Mouse (Mus musculus) embryo, embryonic 11 days (tissue): ENCODE measurements around the gene Bmp4.

Source experiments
- DNase-seq: peaks from one replicate; pipeline ENCODE4 v3.0.0-alpha.2; 2015

Bmp4 gene

DNA sequence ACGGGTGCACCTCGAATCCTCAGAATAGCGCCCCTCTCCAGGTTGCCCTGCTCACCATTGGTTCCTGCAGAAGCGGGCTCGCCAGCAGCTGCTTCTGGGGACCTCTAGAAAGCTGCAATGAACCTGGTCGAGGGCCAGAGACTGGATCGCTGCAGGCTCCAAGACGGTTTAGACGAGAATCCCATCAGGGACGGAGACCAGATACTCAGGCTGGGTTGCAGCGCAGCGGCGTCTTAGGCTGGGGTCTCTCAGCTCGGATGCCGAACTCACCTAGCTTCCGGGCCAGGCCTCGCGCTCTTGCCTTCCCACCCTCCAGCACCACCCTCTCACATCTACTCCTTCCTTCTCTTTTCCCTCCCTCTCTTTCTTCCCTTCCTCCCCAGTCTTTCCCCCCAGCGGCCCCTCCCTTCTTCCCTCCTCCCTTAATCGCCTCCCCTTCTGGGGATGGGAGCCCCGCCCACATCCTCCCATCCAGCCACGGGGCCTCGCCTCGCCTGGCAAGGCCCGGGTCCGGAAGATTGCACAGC, at the start of gene Bmp4:
TSS of gene Bmp4 (minus strand) at position 421 of the 527 bp plus-strand sequence.
- peak; percentile 84 for DNase-seq

DNA sequence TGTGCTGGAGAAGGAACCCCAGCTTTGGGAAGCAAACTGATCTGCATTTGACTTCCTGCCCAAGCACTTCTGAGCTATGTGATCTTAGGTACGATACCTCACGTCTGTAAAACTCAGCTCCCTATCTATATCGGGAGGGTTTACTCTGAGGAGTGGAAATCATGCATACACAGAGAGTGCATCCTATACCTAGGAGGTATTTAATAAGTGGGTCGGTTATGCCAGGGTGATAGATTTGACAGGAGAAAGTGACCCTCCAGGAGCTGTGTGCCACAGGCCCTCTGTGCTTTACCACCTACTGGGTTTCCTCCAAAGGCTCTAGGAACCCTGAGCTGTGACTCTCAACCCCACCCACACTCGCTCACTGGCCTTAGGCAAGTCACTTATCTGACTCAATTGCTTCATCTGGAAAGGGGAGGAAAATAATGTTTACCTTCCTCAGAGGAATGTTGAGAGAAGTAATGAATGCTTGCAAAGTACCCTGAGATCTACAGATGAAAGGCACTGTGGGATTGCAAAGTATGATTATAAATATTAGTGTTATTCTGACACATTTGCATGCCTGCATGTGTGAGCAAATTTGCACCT, 49.1 kb upstream of the Bmp4 start:
- no peak for DNase-seq

DNA sequence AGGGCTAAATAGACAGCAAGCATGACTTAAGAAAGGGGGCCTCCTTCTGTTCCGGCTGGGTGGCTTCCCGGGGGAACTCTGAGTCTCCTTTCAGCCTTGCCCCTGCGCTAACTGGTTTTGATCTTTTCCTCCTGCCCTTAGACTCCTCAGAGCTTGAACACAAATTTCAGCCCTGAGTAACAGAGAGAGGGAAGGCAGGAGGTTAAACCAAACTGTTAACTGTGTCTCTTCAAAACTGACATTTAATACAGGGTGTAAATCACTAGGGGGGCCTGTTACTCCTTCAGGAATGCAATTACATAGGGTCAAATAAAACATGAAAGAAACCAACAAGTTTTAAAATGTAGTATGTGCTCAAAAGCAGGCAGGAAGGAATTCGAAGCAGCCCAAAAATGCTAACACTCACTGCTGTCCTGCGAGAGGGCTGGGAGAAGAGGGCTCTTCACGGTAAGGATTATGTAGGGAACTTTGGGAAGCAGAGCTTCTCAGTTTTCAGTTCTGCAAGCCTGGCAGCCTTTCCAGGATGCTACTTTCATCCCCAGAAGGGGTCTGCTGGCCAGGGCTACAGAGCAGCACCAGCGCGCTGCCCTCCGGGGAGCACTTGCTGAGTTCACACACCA, 46.1 kb upstream of the Bmp4 start:
- DNase-seq: peak; percentile 51

DNA sequence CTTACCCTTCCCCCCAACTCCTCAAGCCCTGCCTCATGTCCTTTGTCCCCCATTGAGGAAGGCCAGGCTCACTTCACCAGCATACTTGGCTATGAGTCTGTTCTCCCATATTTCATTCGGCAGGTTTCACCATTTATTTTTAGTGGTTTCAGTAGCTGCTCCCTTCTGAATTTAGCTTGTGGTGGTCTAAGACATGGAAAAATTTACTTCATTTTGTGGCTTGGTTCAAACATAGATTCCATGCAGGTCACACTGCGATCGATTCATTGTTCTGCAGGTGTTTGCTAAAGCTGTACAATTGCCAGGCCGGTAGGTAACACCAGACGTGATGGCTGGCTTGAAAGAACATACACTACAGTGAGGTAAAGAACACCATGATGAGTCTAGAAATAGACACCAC, 39.8 kb upstream of the Bmp4 start:
- DNase-seq: no peak

DNA sequence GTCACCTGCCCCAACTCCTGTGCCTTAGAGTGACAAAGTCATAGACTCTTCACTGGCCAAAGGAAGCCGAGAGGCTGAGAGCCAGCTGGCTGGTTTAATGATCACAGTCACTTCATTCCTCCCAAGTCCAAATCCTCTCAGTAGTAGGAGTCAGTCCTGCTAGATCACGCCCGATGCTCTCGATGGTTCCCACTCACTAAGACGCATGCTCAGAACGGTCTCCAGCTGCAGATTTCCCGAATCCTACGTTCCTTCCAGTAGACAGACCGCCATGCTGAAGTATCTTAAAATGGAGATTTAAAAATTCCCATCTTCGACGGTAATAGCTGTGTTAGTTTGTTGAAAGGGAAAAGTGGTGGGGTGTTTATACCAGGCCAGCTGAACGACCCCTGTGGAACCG, 36.8 kb upstream of the Bmp4 start:
- DNase-seq: no peak

DNA sequence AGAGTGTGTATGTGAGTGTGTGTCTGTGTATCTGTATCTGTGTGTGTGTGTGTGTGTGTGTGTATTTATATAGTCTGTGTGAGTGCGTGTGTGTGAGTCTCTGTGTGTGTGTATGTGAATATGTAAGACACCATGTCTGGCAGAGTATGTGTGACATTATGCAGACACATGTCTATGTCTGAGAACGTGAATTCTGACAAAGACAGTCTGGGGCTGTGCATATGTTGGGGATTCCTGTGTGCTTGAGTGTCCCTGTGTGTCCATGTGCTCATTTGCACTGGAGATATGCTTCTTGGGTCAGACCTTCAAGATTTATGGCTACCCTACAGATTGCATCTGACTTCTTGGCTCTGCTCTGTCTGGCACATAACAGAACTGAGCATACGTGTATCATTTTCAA, 31.4 kb upstream of the Bmp4 start:
- no peak for DNase-seq

DNA sequence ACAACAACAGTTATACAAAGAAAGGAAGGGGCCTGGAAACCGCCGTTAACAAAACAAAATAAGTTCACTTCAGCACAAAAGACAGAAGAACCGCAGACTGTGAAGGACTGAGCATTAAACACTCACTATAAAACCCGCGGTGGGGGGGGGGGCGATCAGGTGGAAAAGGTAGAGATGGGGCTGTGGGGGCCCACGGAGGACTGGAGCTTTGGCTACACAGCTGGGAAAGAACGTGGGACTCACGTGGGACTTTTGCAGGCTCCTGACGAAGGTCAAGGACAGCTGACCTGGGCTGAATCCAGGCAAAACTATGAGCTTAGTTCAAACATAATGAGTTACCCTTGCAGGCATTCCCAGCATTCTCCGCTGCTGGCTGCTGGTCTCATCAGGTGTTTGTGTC, 28.8 kb upstream of the Bmp4 start:
- no peak for DNase-seq

DNA sequence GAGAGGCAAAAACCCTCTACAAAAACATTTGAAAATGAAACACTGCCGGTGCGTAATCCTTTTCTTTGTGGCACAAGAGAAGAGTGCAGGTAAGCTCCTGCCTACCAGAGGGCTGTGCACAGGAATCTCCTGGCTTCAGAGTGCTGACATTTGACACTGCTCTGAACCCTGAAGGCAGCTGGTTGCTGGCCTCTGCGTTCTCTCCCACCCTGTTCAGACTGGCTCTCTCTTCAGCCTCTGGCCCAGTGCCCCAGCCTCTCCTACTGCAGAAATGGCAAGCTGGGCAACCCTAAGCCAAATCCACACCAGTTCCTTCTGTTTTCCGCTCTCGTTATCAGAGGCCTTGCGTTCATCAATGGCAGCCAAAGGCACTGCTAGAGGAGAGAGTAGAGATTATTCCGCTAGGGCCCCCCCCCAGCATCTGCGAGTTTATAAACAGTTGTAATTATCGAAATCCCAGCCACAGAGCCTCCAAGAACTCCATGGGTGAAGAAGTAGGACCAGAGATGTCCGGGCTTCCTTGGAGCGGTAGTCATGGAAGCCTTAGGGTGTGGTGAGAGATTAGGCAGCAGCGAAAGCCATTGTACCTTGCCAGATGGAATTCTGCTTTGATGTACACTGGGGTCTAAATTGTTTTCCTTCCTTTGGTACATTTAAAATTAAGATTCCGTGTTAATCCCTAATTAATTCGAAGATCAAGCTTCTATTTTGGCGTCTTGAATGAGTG, 28.1 kb upstream of the Bmp4 start:
- no peak for DNase-seq

DNA sequence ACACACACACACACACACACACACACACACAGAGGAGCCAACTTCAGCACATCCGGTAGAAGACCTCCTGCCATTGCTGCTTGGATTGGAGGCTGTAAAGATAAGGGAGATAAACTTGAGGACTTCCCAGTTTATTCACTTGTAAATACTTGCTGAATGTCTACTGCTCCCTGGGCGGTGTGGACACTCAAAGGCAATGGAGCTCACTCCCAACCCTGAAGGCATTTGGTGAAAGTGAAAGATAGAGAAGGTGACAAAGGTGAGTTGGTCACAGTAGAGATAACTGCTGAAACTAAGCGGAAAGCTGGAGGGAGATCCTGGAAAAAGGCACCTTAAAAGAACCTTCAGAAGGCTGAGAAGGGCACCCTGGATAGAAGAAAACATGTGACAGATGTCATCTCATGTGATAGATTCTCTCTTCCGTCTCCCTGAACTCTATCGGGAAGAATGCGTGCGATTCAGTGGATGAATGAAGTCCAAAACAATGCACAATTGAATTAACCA, 22.1 kb upstream of the Bmp4 start:
- no peak for DNase-seq

DNA sequence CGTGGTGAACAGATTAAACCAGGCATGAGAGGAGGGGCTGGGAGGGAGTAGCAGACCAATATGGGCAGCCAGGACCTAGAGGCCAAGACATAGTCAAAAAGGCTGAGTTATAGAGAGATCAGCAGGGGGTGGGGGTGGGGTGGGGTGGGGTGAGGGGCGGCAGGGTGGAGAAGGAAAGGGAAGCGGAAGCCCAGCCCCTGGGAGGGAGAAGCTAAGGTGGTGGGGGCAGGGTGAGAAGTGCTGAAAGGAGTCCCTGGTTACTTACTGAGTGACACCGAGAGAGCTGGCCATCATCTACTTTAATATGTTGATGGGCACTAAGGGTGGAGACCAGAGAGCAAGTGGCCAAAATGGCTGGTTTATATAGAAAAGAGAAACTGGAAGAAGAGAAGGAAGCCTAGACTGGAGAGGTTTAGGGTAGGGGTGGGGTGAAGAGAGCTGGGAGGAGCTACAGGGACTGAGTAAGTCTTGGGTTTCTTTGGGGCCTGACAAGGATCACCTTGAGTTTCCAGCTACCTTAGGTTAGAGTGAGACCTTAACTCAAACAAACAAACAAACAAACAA, 20.2 kb upstream of the Bmp4 start:
- DNase-seq: no peak

DNA sequence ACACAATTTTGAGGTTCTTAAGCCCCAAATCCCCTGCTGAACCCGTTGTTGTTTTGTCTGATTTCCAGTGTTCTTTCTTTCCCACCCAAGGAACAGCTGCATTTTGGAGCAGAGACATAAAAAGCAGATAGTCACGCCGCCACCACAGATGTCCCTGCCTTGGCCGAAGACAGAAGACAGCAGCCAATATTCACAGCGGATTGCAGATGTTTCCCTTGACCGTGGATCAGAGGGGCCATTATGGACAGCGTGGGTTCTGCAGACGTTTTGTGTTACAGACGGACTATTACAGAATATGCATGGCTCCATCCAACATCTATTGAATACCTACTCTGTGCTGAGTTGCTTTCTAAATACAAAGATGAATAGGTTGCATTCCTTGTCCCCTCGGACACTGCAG, 18.5 kb upstream of the Bmp4 start:
- no peak for DNase-seq

DNA sequence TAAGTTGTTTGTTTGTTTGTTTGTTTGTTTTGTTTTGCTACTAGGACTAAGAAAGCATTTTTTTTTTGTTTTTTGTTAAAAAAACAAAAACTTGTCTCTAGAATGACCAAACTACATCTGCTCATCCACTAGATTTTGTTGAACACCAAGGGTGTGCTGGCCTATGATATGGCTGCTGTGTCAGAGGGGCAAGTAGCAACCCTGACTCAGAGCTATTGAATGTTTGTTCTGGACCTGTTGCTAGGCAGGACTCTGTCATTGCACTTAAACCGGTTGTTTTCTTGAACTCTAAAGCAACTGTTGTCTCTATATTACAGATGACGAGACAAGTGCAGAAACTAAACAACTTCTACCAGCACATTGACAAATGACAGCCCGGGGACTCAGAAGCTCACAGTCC, 17.9 kb upstream of the Bmp4 start:
- DNase-seq: no peak

DNA sequence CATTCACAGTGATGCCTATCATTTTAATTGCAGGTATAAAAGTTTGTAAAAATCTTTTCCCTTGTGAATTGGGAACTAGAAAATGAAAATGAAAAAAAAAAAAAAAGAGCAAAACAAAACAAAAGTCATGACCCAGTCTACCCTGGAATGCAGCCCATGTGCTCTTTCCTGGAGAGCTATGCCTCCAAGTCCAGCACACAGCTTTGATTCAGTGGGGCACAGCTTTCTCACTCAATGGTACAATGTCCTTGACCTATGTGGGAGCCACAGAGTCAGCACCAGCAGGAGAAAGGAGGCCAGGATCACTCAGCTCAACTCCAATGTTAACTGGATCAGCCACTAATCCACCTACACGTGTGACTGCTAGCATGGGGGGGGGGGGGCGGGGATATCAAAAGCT, 9.5 kb upstream of the Bmp4 start:
- no peak for DNase-seq

DNA sequence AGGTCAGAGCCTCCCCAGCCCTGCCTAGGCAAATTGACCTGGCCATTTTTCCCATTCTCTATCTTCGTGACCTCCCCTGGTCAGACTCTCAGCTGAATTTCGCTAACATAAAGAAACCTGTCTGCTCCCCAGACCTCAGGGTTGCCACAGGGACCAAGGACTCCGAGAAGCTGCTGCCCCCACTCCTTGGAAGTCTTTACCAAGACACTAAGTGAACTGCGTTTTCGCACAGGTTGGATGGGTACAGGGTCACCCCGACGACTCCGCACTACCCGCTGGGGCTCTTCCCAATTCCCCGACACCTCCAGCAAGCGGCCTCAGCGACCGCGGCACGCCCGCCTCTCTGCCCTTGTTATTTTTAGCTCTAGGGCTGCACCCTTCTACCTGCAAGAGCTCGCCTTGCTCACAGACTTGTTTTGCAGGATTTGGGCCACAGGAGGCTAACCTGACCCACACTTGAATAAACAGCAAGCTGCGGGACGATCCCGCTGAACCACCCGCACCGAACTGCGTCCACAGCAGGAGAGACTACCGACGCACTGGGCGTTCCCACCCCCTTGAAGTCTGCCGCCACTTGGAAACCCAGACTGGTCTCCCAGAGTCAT, 7.7 kb upstream of the Bmp4 start:
- DNase-seq: peak; percentile 45

DNA sequence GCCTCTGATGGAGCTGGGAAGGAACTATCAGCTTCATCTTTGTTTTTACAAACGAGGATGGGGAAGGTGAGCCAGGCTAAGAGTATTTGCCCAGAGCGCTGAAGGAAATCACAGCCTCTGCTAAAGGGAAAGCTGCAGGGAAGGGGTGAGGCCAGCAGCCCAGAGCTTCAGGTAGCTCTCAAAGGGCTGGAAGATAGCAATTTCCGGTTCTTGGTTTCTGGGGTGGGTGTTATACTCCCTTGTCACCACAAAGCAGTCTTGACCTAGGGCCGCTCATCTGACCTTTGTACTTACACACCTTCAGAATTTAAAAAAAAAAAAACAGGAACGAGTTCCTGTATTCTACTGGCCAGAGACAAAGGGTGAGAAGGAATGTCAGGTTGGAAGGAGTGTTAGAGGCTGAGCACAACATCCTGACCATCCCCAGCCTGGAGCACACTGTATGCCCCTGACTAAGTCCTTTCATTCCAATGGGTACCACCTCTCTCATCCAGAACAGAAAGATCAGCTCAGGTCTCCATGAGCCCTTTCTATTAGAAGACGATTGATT, 1.2 kb upstream of the Bmp4 start:
- DNase-seq: no peak

DNA sequence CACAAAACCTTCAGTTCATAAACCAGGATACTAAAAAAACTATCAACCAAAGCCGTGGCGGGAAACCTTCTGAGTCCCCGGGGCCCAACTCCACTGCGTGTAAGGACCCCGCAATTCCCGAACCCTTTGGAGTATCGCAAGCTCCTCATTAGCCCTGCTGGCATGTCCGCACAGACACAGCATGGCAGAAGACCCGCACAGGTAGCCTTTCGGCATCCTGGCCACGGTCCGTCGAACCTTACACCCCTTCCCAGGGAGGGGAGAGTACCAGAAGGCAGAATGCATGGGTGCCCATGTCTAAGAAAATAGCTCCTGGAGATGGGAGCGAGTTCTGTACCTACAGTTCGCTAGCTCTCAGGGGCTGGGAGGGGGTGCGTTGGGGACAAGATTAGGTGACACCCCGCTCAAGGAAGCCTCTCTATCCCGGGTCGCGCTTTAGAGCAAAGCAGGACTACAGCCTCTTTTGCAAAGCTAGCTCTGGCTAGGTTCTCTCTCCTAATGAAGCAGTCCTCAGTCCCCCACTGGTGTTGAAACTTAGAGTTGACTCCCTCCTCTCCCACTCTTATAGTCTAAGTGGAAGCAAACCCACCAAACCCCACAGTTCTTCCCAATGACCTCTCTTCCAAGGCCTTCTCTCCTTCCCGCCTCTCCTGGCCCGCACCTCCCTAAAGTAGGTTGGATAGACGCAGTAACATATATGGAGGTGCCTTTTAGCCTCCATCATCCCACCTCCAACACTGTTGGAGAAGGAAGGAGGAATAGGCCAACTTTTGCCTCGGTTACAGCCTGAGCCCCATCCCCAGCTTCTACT, 826 bp downstream of the Bmp4 start:
- DNase-seq: no peak

DNA sequence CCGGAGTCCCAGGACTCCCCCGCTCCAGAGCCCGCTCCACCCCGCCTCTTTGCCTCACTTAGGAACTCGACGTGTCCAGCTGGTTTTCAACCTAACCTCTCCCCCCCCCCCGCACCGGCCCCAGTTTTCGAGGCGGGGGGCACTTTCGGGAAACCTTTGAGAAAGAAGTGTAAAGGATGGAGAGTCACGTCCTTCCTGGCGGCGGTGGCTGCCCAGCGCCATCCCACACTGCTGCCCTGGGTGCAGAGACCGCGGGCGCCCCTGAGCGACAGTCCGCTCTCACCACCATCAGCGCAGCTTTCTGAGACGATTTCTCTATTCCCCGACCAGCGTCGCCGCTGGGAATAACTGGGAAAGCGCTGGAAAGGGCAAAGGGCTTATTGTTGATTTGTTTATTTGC, 1.8 kb downstream of the Bmp4 start:
- DNase-seq: peak; percentile 76

DNA sequence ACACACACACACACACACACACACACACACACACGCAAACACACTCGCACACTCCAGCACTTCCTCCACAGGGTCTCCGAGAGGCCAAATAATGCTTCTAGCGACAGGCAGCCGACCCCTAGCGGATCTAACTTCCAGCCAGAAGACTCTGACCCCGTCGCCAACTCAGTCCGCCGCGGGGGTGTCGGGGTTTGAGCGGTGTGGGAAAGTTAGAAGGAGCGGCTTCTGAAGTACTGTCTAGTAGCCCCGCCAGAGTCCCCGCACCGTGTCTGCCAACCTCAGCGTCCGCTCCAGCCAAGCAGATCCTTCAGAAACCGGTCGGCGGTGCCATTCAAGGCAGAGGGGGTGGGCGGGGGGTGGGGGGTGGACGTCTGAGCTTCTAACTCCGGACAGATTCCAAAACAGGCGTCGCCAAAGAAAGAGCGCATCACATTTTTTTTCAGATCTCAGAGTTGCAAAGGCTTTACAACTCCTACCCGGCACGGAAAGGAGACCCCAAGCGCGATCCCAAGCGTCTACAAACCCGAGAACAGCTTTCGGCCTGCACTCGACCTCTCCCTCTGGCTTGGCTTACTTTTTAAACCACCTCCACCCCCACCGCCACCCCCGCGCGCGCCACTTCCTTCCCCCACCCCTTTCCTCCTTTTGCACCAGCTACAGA, 2.5 kb downstream of the Bmp4 start:
- peak; percentile 76 for DNase-seq

DNA sequence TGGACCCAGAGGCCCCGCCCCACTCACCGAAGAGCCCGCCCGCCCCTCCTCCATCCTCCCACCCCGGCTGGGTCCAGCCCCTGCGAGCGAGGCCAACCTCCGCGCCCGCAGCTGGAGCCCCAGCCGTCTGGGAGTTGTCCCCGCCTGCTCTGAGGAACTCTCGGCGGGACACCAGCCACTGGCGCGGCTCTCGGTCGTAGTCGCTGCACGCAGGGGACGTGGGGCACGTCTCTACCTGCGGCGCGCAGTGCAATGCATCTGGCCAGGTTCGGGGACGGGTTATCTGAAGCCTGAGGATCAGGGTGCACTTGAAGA, 3.2 kb downstream of the Bmp4 start:
- DNase-seq: peak; percentile 93

DNA sequence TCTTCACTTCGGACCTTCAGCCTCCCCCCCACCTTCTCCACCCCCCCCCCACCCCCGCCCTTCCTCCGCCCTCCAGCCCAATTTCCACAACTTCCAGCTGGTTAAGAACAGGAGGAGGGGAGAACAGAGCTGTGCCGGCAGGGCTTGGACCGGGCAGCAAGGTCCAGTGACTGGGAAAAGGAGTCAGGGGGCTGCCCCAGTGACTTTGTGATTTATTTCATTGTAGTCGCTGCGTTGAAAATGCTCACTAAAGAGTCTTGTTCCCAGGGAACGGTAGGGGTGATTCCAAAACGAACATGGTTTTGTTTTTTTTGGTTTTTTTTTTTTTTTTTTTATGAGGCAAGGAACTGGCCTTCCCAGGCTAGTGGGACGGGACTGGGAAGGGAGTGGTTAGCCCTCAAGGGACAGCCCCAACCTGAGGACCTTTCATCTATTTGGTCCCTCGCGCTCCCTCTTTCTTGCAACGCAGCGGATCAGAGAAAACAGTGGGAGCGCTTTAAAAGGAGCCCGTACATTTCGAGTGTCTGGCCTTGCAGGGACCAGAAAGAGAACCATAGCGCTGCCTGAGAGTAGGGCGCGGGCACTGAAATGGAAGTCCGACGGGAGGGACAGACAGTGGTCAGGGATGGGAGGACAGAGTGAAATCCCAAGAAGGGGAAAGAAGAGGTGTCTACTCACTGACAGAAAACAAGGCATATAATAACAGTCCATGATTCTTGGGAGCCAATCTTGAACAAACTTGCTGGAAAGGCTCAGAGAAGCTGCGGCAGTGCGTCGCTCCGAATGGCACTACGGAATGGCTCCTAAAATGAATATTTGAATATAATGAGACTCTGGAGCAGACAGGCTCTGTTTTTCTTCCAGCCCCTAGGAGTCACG, 3.8 kb downstream of the Bmp4 start:
- peak; percentile 40 for DNase-seq
